Mouse (Mus musculus) C2C12 (cell line): Measurements from ENCODE around the gene Gm7073.

ENCODE experiments used
- CTCF ChIP-seq: IDR thresholded peaks from one replicate; pipeline ENCODE4 v1.5.1; 2011; ENCODE audit not compliant: control insufficient read depth, insufficient read depth, insufficient read length
- MAX ChIP-seq: IDR thresholded peaks from one replicate; pipeline ENCODE4 v1.6.1; 2011; ENCODE audit warnings: mild to moderate bottlenecking, control low read depth
- MYOD1 ChIP-seq: IDR thresholded peaks from one replicate; pipeline ENCODE4 v1.6.1; 2011; ENCODE audit warnings: low read depth; ENCODE audit not compliant: control insufficient read depth, insufficient read length
- MYOG ChIP-seq: IDR thresholded peaks from one replicate; pipeline ENCODE4 v1.6.1; 2011; ENCODE audit not compliant: control insufficient read depth, insufficient read length; ENCODE audit errors: extremely low read depth

DNA sequence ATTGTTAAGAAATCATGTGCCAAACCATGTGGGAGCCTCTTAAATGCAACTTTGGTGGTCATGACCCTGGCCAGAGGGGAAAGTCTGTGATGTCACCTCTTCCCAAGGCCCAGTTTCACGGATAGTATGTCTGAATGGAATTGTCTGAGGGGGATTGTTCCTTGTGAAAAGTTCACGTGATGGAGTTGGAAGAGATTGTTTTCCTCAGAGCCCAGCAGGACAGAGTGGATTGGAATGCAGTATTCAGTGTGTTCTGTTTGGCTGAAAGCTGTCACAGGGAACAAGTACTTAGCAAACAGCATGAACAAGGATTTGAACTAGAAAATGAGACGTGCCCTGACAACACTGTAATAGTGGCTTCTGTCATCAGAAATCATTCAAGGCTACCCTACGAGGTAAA is 16.2 kb upstream of the Gm7073 start:
- TF ChIP-seq MYOG (no peak), CTCF (no peak), MAX (no peak), MYOD1 (no peak)
